9 mouse cellular contexts compared by ENCODE assay signal in the genomic region with DNA sequence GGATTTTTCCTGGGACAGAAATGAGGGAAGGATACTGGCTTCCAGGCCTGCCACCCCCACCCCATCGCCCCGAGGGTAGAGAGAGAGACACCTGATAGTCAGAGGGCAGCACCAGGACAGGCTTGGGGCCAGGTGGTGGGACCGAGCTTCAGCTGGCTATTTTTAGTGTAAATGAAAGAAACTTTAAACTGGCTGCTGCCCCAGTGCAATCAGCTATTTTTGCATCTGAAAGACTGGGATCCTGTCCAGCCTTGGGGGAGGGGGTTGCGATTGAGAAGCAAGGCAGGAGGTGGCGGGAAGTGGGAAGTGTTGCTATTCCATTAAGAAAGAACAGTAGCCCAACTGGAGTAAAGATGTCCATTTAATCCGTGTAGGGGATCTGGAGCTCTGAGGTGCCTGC.
DNase-seq lines count a peak whose midpoint lies in the region; ATAC-seq and TF ChIP-seq lines count a peak whose summit lies in the region.
"Had no signal": no experiment of that assay in that cellular context is flagged by ENCODE, and none has a peak within 500 bp of the region (broad histone marks: within the 10 kb centered on the region; RNA-seq: fewer than 3 reads in every experiment).

No protein-coding gene starts in this region.

- intact Hi-C loops in gastrocnemius, adult 2 months (cut with DNase I), result no loop called here
- intact Hi-C loops in left cerebral cortex, postnatal 4 days (cut with DNase I), result no loop called here

- TF ChIP-seq CTCF in gastrocnemius, adult 2 months (IDR thresholded peaks at IDR 0.05), result no peak

- H3K4me3 ChIP-seq in gastrocnemius, adult 2 months, result 0 out of 2 replicates have a peak overlapping the region, but pooled peaks have one; percentile 7

- no peak for ATAC-seq in inflammation-experienced regulatory T-cells, adult 6 months
- ATAC-seq in CD4-positive, CD25-positive, alpha-beta regulatory T cell, adult 4 months, result no peak

- DNase-seq in adrenal gland, adult (ENCODE audit: inconsistent age in 2 of 2, low spot score in 1 of 2), result peak; percentile 20 to 76
- no peak for DNase-seq in adrenal gland, postnatal 4 days (ENCODE audit: low spot score in 2 of 2)
- DNase-seq in Muller cell, postnatal 12 days (ENCODE audit: inconsistent ontology term), result peak; percentile 51
- DNase-seq in gastrocnemius, adult 2 months, result peak; percentile 89
- DNase-seq in kidney, adult 9 months, result peak; percentile 57
- DNase-seq in left cerebral cortex, postnatal 4 days, result peak; percentile 70

- peak overlapping the region; percentile 68 for H3K27ac ChIP-seq in gastrocnemius, adult 2 months
- H3K27ac ChIP-seq: liver, embryonic 14.5 days had no signal

Comparison
In these comparisons a context has a peak if more than half of its experiments do, and no peak if none do; other contexts are left out.
1. DNase-seq: peak in adrenal gland, adult (2 of 2), Muller cell, postnatal 12 days (single experiment), gastrocnemius, adult 2 months (single experiment), kidney, adult 9 months (single experiment) and left cerebral cortex, postnatal 4 days (single experiment); none in adrenal gland, postnatal 4 days (0 of 2).